Mouse (Mus musculus): ENCODE results near the gene Araf.
A peak's percentile ranks its signal among the peaks of the same experiment; 100 is the strongest.

The Araf gene

DNA sequence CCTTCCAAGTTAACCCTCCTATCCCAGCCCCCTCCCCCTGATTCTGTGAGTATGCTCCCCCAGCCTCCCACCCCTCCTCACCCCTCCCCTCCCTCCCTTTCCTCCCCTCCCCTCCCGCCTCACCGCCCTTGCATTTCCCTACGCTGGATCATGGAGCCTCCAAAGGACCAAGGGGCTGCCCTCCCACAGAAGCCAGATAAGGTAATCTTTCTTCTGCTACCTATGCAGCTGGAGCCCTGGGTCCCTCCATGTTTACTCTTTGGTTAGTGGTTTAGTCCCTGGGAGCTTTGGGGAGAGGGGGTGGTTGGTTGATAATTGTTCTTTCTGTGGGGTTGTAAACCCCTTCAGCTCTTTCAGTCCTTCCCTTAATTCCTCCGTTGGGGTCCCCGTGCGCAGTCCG lies at the start of gene Araf:
TSS of gene Araf (plus strand) at position 134 of the 400 bp plus-strand sequence.
- no peak for DNase-seq (ENCODE audit: extremely low read depth, insufficient read length, low spot score)

DNA sequence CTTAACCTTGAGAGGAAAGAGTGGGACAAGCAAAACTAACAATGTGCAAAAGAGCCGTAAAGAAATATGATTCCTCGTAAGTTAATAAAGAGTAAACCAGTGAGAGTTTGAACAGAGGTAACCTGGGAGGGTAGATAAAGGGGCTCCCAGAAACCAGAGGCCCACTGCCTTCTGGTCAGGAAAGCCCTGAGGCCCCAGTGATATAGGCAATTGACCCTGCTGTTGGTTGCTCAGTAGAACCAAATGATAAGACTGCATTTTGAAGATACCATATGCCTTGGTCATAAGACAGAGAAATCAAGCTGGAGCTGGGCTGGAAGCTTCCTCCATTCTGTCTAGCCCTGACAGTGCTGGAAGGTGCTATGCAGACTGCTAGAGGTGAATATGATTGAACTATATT lies 48.8 kb upstream of the Araf start:
- DNase-seq (ENCODE audit: extremely low read depth, insufficient read length, low spot score) = no peak

DNA sequence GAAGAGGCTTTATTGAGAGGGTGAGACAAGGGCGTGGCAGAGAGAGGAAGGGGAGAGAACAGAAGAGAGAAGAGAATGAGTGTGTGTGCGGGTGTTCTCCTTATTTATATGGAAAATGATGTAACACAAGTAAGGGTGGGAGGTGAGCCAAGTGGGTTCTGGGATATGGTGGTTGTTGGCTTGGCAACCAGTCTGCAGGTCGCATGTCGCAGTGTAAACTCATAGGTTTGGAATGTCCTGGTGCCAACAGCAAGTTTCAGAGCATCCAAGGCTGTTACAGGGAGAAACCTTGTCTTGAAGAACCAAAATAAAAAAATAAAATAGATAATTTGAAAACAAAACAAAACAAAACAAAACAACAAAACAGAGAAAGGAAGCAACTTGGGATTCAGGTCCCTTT lies 36.4 kb upstream of the Araf start:
- peak; percentile 63 for DNase-seq (ENCODE audit: extremely low read depth, insufficient read length, low spot score)

DNA sequence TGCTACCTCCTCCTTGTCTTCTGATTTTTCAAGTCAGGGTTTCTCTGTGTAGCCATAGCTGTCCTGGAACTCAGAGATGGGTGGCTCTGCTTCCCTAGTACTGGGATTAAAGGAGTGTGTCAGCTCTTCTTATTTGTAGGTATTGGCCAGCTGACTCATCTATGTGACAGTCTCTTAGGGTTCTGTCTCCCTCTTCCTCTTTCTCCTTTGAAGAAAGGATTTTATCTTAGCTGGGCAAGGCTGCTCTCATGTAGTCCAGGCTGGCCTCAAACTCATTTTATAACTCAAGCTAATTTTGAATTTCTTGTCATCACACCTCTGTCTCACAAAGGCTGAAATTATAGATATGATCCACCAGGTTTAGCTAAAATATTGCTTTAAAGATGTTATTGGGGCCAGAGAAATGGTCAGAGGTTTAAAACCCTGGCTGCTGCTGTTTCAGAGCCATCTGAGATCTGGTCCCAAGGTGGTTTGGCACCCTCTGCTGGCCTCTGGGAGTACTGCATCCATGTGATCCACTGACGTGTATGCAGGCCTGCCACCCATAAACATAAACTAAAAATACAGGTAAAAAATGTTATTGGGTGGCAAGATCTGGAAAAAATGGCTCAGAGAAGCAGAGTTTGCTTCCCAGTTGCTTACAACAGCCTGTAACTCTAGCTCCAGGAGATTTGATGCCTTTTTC lies 26.8 kb upstream of the Araf start:
- peak; percentile 36 for DNase-seq (ENCODE audit: extremely low read depth, insufficient read length, low spot score)

DNA sequence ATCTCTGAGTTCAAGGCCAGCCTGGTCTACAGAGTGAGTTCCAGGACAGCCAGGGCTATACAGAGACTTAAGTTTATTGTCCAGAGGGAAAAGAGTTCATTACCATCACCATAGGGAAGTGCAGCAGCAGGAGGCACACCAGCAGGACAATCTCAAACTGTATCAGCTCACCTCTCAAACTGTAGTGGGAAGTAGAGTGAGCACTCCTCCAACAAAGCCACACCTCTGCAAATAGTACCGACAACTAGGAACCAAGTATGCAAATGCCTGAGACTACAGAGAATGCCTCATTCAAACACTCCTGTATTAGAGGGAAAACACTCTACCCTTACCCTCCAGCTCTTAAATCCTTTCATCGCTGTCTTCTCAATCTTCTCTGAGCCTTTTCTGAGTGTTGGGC lies 25.9 kb upstream of the Araf start:
- DNase-seq (ENCODE audit: extremely low read depth, insufficient read length, low spot score) = no peak

DNA sequence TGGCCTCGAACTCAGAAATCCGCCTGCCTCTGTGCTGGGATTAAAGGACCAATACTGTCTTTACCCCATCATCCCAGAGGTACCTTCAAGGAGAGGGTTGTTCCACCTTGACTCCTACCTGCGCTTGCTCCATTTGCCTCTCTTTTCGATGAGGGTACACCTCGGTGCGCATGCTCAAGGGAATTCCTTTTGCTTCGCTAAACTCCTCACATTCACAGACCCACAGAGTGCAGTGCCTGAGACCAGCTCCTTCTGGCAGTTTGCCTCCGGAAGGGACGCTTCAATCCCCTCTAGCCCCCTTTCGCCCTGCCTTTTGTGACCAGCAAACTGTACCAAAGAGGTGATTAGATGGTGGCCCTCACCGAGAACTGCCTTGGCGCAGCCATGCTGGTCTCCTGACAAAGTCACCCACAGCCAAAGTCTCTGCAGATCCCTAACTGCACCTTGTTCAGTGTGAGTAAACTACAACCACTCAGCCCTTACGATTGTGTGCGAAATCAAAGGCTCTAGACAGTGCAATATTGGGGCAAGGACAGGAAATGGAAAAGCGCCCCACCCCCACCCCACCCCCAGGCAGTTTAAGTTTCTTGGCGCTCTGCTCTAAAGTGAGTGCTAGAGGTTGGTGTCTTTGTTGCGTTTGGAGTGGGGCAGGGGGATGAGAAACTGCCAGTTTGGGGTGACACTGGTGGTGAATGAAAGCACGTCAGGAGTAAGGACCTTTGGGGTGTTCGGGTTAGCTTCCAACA lies 22.2 kb upstream of the Araf start:
- DNase-seq (ENCODE audit: extremely low read depth, insufficient read length, low spot score) = no peak

DNA sequence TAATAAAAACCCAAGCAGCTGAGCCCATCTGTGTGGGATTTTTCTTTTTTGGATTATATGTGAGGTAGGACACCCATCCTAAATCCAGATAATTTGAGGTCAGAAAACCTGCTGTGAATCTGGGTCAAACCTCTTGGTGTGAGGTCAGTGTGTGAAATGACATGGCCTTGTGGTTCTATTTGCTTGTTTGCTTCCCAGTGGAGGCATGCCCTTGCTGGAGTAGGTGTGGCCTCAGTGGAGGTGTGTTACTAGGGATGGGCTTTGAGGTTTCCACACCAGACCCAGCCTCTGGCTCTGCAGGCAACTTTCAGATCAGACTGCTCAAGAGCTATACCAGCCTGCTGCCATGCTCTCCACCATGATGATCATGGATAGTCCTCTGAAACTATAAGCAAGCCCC lies 20.0 kb upstream of the Araf start:
- no peak for DNase-seq (ENCODE audit: extremely low read depth, insufficient read length, low spot score)

DNA sequence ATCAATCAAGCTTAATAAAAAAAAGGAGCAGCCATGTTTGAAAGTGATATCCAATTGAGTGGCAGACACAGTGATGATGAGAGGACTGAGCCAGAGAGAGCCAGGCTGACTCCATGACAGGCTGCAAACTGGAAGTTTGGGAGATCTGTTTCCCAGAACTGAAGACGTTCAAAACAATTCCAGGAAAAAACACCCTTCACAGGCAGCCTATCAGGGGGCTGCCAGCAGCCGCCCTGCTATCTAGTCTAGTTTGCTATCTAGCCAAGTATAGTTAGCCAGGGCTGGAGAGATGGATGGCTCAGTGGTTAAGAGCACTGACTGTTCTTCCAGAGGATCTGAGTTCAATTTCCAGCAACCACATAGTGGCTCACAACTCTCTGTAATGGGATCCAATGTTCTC lies 10.3 kb upstream of the Araf start:
- no peak for DNase-seq (ENCODE audit: extremely low read depth, insufficient read length, low spot score)

DNA sequence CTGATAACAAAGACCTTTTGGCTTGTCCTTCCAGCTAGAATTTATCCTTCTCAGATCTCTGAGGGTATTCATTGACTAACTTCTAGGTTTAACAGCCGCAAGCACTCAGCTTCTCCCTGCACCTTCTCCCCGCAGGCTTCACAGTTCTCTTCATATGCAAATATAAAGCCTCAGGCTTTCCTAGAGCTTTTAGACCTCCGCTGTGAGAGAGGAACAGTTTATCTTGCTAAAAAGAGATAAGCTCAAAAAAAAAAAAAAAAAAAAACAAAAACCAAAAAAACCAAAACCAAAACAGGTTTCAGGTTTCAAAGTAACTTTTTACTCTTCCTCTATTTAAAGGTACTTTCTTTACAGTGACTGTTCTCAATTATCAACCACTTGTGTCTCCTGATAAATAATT lies 5.2 kb upstream of the Araf start:
- no peak for DNase-seq (ENCODE audit: extremely low read depth, insufficient read length, low spot score)

DNA sequence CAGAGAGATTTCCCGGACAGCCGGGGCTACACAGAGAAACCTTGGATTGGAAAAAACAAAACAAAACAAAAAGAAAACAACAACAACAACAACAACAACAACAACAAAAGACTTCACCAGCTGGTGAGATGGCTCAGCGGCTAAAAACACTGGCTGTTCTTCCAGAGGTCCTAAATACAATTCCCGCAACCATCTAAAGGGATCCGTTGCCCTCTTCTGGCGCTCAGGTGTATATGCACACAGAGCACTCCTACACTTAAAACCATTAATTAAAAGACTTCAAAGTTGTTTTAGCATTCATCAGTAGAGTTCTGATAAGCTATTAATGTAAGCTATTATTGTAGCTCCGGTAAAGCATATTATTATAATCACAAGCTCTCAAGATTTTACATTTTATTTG lies 4.4 kb upstream of the Araf start:
- DNase-seq (ENCODE audit: extremely low read depth, insufficient read length, low spot score) = peak; percentile 9

DNA sequence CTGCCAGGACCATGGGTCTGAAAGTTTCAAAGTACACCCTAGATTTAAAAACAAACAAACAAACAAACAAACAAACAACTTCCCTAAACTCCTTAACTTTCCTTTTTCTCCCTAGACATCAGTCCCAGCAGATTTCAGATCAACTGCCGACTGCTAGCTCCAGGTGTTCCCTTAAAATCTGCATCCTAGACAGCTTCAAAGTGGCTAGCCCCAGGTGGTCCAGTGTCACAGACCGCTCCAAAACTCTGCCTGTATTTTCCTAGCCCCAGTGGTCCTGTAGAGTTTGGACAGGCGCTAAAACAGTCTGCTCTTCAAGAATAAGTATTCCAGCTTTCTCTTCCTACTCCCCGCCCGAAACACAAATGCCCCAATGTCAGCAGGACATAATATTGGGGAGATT lies 3.4 kb upstream of the Araf start:
- no peak for DNase-seq (ENCODE audit: extremely low read depth, insufficient read length, low spot score)

DNA sequence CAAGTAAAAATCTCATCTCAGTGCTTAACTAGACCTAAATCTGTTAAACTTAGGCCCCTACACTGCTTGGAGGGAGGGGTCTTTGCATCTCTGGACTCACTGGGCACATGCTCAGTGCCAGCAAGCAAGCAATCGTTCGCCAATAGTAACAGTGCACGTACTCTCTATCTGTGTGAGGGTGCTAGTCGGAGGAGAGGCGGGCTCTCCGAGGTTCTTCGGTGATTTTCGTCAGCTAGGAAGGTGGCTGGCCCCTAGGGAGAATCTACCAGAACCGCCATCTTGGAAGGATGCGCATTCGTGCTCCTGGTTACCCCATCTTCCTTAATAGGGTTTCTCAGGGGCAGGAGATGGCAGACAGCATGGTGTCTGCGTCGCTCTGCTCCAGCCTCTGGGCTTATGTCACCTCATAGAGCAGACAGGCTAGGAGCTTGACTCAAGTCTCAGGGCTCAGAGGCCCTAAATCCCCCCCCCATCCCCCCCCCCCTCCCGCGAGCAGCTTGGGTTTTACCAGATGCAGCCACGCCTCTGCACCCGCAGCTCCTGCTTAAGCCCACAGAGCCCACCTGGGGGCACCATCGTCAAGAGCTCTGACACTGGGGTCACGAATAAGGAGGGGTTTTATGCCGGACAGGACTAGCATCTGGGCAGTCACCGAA lies 655 bp downstream of the Araf start:
- no peak for DNase-seq (ENCODE audit: extremely low read depth, insufficient read length, low spot score)

DNA sequence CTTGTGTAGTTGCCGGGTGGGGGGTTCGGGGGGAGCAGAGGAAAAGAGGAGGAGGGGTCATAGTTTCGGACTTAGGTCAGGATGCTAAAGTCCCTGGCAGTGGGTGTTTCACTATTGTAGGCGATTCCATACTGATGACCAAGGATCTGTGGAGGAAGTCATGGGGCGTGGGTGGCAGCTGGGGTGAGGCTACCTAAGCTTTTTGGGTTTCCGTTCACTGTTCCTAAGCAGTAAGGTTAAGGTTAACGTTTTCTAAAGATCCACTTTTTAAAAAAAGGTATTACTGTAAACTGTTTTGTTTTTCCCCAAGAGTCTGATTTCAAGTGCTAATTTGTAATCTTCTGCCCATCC lies 1.2 kb downstream of the Araf start:
- DNase-seq (ENCODE audit: extremely low read depth, insufficient read length, low spot score) = no peak

DNA sequence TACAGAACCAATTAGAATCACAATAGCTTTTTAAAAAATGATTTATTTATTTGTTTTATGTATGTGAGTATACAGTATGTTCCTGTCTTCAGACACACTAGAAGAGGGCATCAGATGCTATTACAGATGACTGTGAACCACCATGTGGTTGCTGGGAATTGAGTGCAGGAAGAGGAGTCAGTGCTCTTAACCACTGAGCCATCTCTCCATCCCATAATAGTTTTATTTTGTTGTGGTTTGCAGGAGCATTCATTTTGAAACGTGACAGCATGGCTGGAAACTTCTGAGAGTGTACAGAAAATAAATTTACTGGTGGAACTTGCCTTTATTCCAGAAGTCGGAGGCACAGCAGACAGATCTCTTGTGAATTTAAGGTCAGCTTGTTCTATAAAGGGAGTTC lies 3.8 kb downstream of the Araf start:
- DNase-seq (ENCODE audit: extremely low read depth, insufficient read length, low spot score) = no peak

DNA sequence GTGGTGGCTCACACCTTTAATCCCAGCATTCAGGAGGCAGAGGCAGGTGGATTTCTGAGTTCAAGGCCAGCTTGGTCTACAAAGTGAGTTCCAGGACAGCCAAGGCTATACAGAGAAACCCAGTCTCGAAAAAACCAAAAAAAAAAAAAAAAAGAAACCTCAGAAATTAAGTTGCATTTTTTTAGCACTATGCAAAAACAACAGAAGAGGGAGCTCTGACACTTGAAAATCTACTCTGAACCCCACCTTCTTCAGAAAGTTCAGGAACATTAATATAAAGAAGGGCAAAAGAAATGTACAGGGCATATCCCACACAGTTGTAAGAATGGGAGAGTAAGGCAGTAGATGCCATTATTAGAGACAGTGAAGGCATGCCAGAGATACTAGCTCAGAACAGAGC lies 6.7 kb downstream of the Araf start:
- peak; percentile 12 for DNase-seq (ENCODE audit: extremely low read depth, insufficient read length, low spot score)

DNA sequence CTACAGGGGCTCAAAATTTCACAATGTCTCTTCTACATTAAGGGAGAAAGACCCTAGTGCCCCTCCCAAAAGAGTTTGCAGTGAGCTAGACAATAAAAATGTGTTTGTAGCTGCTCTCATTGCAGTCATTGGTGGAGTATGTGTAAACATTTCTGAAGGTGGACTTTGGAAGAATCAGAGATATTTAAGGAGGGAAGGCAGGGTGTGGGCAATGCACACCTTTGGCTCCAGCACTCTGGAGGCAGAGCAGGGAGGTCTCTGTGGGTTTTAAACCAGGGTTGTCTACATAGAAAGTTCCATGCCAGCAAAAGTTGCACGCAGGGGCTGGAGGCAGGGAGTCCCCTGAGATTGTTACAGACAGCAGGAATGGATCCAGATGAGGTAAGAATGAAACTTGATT lies 8.7 kb downstream of the Araf start:
- DNase-seq (ENCODE audit: extremely low read depth, insufficient read length, low spot score) = no peak

DNA sequence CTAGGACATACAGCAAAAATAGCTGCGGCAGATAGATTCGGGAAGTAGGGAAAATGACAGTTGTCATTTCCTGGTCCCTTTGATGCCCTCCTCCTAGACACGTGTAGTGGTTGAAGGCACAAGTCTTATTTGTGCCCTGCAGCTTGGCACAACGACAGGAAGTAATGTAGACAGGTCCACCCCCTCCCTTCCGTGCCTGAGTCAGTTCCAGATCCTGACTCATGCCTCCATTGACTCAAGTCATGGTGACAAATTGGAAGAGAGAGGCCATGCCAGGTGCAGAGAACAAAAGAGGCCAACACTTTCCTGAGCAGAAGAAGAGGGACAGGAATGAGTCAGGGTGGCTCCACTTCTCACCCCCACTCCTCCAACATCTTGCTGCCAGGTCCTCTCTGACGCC lies 19.4 kb downstream of the Araf start:
- DNase-seq (ENCODE audit: extremely low read depth, insufficient read length, low spot score) = peak; percentile 76

DNA sequence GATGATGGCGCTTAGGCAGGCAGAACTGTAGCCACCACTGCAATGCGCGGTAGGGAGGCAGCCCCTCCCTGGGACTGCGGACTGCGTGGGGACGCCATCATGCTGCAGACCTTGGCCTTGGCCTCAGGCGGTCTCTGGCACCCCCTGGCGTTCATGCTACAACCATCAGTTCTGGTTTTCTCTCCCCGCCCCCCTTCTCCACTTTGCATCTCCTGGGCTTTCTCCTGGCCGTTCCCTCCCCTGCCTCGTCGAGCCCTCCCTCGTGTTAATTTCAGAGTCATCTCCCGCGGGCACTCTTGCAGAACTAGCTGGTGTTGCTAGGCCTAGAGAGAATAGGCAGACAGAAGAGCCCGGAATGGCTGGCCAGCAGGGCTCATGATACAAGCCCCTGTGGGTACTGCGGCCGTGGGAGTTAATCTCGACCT lies 21.6 kb downstream of the Araf start:
- DNase-seq (ENCODE audit: extremely low read depth, insufficient read length, low spot score) = peak; percentile 75

DNA sequence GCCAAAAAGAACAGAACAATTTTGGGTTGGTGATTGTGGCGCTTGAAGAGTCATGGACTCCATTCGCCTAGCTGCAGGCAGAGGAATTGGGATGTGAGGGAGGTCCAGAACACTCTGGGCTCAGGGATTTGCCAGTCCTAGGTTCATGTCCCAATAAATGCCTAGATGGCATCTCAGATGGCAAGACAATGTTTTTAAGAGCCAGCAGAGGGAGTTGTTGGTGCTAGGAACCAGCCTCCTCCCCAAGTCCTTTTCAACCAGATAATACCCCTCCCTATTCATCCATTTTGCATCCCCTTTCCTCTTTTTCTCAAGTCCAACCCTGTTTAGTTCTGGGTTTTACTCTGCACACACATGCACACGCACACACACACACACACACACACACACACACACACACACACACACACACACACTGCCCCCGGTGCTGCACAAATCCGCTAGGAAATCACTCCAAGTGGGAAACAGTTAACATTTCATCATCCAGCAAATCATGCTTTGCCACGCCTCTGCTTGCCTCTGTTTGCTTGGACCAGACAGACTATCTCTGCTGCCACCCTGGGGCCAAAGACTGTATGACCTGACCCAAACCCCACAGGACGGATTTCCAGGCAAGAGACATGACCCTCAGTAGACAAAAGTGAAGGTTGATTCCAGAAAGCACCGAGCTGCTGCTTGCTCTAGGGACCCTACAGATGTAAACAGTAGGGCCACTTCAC lies 22.3 kb downstream of the Araf start:
- peak; percentile 68 for DNase-seq (ENCODE audit: extremely low read depth, insufficient read length, low spot score)

DNA sequence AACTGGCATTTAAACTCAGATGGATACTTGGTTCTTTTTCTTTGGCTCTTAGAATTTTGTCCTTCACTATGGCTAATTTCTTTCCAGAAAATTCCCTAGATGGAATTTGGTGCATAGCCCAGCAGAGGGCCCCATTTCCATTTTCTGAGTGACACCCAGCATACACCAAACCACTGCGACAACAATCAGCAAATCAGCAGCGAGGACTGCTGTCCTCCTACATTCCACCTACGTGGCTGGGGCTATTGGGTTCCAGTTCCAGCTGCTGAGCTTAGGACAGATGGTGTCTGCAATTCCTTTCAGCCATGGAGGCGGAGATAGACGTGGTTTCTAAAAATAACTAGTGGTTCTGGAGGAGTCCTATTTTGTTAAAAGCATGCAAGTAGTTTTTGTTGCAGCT lies 31.3 kb downstream of the Araf start:
- peak; percentile 52 for DNase-seq (ENCODE audit: extremely low read depth, insufficient read length, low spot score)

DNA sequence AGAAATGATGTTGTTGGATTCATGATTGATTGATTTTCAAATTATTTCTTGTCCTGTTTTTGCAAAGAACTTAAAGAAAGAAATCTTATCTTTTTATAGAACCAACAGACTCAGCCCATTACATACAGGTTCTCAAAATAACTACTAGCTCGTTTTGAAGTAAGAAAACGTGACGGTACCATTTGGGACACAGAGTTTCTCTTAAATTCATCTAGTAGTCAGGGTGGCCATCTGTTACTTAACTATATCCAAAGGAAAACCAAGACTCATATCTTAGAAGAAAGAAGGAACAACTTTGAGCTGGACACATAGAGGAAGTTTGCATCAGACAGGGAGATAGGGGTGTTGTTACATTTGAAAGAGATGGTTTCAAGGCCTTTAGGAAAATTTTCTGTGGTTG lies 49.6 kb downstream of the Araf start:
- no peak for DNase-seq (ENCODE audit: extremely low read depth, insufficient read length, low spot score)

All from 3134 (cell line).